Mouse (Mus musculus) limb, embryonic 12.5 days (tissue): ENCODE results near the gene Ttc28. TPM values are rescaled to one million over a fixed set of nuclear protein-coding genes. Genes with fewer than 3 reads are reported as not detected.

Experiments
- ATAC-seq: fragments of 200-750 bp; cut with Nextera tagmentation; 2 replicates; pipeline ENCODE4 v1.8.0; 2017; ENCODE audit warnings: low read depth, moderate TSS enrichment; ENCODE audit not compliant: insufficient number of reproducible peaks, insufficient read depth, low FRiP score, low TSS enrichment
- H3K27ac ChIP-seq: fragments of 300-500 bp; sonication (generic); 2 replicates; pipeline ENCODE4 v1.5.1; 2016; ENCODE audit warnings: mild to moderate bottlenecking, moderate library complexity
- H3K27me3 ChIP-seq: fragments of 300-500 bp; sonication (generic); 2 replicates; pipeline ENCODE4 v1.6.1; 2016; ENCODE audit warnings: mild to moderate bottlenecking, moderate library complexity
- H3K36me3 ChIP-seq: fragments of 300-500 bp; sonication (generic); 2 replicates; pipeline ENCODE4 v1.6.1; 2016; ENCODE audit warnings: mild to moderate bottlenecking, moderate library complexity
- H3K4me1 ChIP-seq: fragments of 300-500 bp; sonication (generic); replicated peaks from 2 replicates; pipeline ENCODE4 v1.6.1; 2016
- H3K4me2 ChIP-seq: fragments of 300-500 bp; sonication (generic); 2 replicates; pipeline ENCODE4 v1.6.1; 2016; ENCODE audit warnings: mild to moderate bottlenecking, moderate library complexity
- H3K4me3 ChIP-seq: fragments of 300-500 bp; sonication (generic); replicated peaks from 2 replicates; pipeline ENCODE4 v1.5.1; 2016; ENCODE audit warnings: mild to moderate bottlenecking
- H3K9ac ChIP-seq: fragments of 300-500 bp; sonication (generic); replicated peaks from 2 replicates; pipeline ENCODE4 v1.6.1; 2016; ENCODE audit warnings: mild to moderate bottlenecking, moderate library complexity
- H3K9me3 ChIP-seq: fragments of 300-500 bp; sonication (generic); 2 replicates; pipeline ENCODE4 v1.6.1; 2016; ENCODE audit warnings: mild to moderate bottlenecking, moderate library complexity
- WGBS: fragments of 180-500 bp; shearing (Covaris S2); methylation state at CpG from one replicate; pipeline ENCODE4 v1.1.7; 2016; 5-methylcytosine and 5-hydroxymethylcytosine counted together
- polyA plus RNA-seq: library from polyadenylated mRNA; unstranded; fragments of >200 nt; fragmentation: Nextera tagmentation; extraction: Ambion mirVana; gene quantifications from 2 replicates; pipeline ENCODE4 v1.2.1, GENCODE M21; 2016

The Ttc28 gene
- polyA plus RNA-seq, 1 experiment from 2014 or later, result 20.0 TPM

DNA sequence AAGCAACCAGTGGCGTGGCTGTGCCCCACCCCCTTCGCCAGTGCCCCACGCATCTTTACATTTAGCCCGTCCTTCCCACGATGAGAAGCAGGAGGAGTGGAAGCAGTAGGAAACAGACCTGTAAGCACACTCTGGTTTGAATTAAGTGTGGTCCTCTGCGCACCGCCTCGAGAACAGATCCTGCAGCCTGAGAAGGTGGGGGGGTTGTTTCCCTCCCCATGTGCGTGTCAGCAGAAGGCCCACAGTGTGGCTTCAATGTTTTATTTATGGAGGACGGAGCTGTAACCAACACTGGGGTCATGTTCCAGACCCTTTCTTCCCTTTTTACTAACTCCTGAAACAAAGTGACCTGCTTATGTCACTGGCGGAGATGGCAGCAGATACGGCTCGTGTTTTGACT, 258.1 kb downstream of the Ttc28 start:
- peak; percentile 38; the same call in 1 of the 2 replicates for ATAC-seq
- Histone ChIP-seq H3K9me3 (no peaks in the 10 kb centered on the region), H3K4me1 (peaks cover 56% of the 10 kb centered on the region), H3K27ac (peak overlapping the region; percentile 13; the same call in 1 of the 2 replicates), H3K27me3 (no peaks in the 10 kb centered on the region), H3K36me3 (no peaks in the 10 kb centered on the region), H3K9ac (0 out of 2 replicates have a peak overlapping the region, but pooled peaks have one; percentile 27), H3K4me2 (peak overlapping the region; percentile 42), H3K4me3 (no peak overlapping the region)
- 11% methylated on average over 13 of the region's 13 CpGs for WGBS

DNA sequence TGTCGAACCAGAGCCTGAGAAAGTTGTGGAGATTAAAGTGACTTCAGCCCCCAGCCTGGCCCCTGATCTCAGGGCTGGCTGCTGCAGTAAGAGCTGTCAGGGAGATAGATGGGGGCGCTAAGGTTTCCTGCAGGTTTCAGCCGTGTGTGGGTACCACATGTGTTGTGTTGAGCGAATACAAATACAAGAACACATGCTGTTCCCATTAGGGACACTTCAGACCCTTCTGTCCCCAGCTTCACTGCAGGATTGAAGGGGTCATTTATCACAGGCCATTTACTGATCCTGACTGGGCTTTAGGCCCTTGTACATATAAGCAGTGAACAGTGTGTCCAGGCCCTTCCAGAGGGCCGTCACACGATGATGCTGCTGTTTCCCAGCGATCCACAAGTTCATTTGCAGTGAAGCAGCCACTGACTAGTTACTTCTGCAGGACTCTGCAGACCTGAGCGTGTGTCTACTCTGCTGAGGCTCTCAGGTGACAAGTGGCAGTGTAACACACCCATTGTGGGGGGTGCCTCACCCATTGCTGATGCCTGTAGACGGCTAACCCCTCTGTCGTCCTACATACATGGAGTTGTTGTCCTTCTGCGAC, 258.7 kb downstream of the Ttc28 start:
- H3K36me3 ChIP-seq, result no peaks in the 10 kb centered on the region
- 8% methylated on average over 11 of the region's 11 CpGs for WGBS
- H3K27me3 ChIP-seq, result no peaks in the 10 kb centered on the region
- H3K27ac ChIP-seq, result peak overlapping the region; percentile 13; the same call in 1 of the 2 replicates
- no peaks in the 10 kb centered on the region for H3K9me3 ChIP-seq
- H3K4me1 ChIP-seq, result peaks cover 56% of the 10 kb centered on the region
- no peak overlapping the region for H3K4me3 ChIP-seq
- peak overlapping the region; percentile 42 for H3K4me2 ChIP-seq
- H3K9ac ChIP-seq, result no peak overlapping the region
- 0 out of 2 replicates have a peak, but pooled peaks have one; percentile 23 for ATAC-seq

DNA sequence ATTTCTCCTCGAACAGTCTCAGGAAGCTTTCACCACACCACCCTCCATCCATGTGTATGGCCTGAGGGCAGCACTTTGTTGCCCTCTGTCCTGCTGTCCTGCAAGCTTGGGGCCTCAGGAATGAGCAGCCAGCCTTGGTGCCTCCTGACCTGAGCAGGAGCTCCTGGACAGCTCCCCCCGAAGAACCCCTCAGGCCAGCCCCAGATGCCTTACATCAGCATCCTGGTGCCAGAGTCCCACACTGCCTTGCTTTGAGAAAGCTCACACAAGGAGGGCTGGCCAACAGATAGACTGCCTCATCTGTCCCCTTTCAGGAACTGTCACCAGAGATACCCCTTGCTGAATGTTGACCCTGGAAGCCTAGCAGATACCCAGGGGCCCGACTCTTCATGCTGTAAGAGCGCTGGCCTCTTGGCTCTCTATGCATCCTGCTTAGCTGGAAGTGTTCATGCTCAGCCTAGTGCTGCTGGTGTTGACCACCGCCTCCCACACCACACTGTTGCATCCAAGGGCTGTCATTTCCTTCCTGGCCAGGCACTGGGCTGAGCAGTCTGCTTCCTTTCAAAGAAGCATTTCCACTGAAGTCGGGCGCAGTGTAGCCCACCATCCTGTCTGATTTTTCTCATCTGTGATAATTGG, 259.4 kb downstream of the Ttc28 start:
- ATAC-seq, result no peak
- Histone ChIP-seq H3K9me3 (no peaks in the 10 kb centered on the region), H3K27ac (peak overlapping the region; percentile 13), H3K36me3 (no peaks in the 10 kb centered on the region), H3K4me2 (no peak overlapping the region), H3K27me3 (no peaks in the 10 kb centered on the region), H3K4me3 (no peak overlapping the region), H3K9ac (no peak overlapping the region), H3K4me1 (peaks cover 56% of the 10 kb centered on the region)
- WGBS, result 42% methylated on average over 7 of the region's 7 CpGs

DNA sequence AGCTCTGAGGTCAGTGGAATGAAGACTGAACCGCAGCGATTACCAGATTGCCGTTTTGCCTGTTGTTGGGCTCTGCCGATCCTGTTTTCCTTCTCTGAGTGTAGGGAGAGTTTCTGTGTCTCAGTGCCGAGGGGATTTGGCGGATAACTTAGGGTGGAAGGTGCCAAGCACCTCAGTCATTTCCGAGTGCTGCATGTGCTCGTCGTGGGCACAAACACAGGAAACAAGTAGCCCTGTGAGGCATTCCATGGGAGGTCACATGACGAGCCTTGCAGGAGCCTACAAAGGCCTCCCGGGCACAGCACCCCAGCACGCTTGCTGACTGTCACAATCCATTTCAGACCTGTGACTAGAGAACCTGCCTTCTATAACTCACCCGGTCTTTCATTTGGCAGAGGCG, 260.0 kb downstream of the Ttc28 start:
- WGBS, result 44% methylated on average over 14 of the region's 14 CpGs
- Histone ChIP-seq H3K27ac (peak overlapping the region; percentile 13; the same call in 1 of the 2 replicates), H3K36me3 (no peaks in the 10 kb centered on the region), H3K27me3 (no peaks in the 10 kb centered on the region), H3K4me2 (no peak overlapping the region), H3K4me1 (peaks cover 56% of the 10 kb centered on the region), H3K4me3 (no peak overlapping the region), H3K9ac (no peak overlapping the region), H3K9me3 (no peaks in the 10 kb centered on the region)
- no peak for ATAC-seq

DNA sequence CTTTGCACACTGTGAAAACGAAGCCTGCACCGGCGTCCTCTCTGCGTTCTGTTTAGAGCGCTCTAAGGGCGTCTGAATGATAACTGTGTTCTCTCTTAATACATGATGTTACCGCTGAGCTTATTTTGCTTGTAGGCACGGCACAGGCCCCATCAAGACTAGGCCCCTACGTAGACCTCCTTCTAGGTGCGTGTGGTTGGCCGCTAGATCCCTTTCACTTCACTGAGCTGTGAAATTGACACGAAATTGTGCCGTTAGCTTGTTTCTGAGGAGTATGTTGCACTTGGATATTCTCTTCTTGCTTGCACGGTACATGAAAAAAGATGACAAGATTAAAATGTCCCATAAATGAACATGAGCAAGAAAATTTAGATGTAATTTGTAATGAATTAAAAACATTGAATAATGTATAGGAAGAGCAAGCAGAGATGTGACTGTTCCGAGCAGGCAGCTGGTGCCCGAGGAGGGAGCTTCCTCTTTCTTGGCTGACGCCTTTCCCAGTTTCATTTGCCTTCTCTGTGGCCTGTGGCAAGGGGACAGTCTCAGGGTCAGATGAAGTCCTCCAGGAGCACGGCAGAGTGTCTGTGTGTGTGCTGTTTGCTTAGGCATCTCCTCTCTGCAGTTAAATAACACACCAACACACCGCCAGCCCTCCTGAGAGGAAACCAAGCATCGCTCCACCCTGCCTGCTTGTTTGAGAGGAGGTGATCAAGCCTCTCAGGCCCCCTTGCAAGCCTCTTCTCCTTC, 261.7 kb downstream of the Ttc28 start:
- WGBS, result 81% methylated on average over 20 of the region's 20 CpGs

DNA sequence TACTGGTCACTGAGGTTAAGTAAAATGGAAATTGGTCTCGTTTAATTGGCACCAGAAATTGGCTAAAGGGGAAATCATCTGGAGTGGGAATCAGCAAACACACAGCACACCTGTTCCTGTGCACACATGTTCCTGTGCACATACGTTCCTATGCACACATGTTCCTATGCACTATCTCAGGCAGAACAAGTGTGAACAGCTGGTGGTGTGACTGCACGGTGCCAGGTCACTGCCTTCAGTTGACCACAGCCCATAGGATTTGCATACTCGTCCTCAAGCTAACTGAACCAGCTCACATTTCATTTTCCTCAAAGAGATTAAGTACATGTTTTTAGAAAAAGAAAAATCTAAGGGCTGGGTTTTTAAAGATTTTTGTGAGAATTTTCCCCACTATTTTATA, 263.2 kb downstream of the Ttc28 start:
- Histone ChIP-seq H3K9ac (no peak overlapping the region), H3K27ac (no peak overlapping the region), H3K4me2 (no peak overlapping the region), H3K36me3 (no peaks in the 10 kb centered on the region), H3K27me3 (no peaks in the 10 kb centered on the region), H3K4me1 (peaks cover 40% of the 10 kb centered on the region), H3K9me3 (no peaks in the 10 kb centered on the region), H3K4me3 (no peak overlapping the region)
- WGBS, result 75% methylated on average over 4 of the region's 4 CpGs
- no peak for ATAC-seq

More for the DNA sequence above, 261.7 kb downstream of the Ttc28 start:
- Histone ChIP-seq H3K36me3 (no peaks in the 10 kb centered on the region), H3K4me1 (peaks cover 49% of the 10 kb centered on the region), H3K27me3 (no peaks in the 10 kb centered on the region), H3K9me3 (no peaks in the 10 kb centered on the region), H3K27ac (no peak overlapping the region), H3K4me3 (no peak overlapping the region), H3K9ac (no peak overlapping the region), H3K4me2 (no peak overlapping the region)
- no peak for ATAC-seq

DNA sequence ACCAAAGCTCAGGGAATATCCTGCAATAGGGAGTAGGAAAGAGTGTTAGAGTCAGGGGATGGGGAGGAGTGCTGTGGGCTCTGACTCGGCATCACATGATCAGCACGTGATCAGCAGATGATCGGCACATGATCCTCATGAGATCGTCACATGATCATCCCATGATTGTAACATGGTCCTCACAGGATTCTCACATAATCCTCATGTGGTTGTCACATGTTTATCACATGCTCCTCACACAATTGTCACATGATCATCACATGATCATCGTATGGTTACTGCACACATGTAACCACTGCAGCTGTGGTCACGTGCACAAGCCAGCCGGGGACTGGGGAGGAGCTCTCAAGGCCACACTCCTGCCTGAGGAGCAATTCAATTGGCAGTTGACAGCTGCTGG, 264.8 kb downstream of the Ttc28 start:
- Histone ChIP-seq H3K9ac (no peak overlapping the region), H3K4me3 (no peak overlapping the region), H3K36me3 (no peaks in the 10 kb centered on the region), H3K27me3 (no peaks in the 10 kb centered on the region), H3K4me1 (peaks cover 24% of the 10 kb centered on the region), H3K9me3 (no peaks in the 10 kb centered on the region), H3K4me2 (no peak overlapping the region), H3K27ac (no peak overlapping the region)
- WGBS, result 87% methylated on average over 7 of the region's 7 CpGs
- ATAC-seq, result no peak

DNA sequence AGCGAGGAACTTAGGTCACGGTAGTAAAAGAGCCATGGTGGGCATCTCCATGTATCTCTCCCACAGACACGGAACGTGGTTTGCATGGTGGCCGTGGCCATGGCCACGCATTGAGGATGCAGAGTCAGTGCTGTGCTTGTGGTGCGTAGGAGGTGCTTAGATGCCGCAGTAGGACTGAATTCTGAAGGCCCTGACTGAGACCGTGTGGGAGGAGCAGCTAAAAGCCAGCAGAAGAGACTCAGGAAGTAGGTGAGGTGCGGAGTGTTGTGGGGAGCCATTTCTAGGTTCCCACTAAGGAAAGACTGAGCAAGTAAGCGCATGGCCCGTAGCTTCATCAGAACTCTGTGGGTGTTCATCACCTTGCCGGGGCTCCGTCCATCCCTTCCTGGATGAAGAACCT, 271.0 kb downstream of the Ttc28 start:
- ATAC-seq, result no peak
- 96% methylated on average over 14 of the region's 14 CpGs for WGBS
- H3K4me1 ChIP-seq, result peaks cover 51% of the 10 kb centered on the region
- no peaks in the 10 kb centered on the region for H3K27me3 ChIP-seq
- no peaks in the 10 kb centered on the region for H3K36me3 ChIP-seq
- no peak overlapping the region for H3K4me2 ChIP-seq
- H3K9me3 ChIP-seq, result no peaks in the 10 kb centered on the region
- no peak overlapping the region for H3K9ac ChIP-seq
- H3K4me3 ChIP-seq, result no peak overlapping the region
- no peak overlapping the region for H3K27ac ChIP-seq

DNA sequence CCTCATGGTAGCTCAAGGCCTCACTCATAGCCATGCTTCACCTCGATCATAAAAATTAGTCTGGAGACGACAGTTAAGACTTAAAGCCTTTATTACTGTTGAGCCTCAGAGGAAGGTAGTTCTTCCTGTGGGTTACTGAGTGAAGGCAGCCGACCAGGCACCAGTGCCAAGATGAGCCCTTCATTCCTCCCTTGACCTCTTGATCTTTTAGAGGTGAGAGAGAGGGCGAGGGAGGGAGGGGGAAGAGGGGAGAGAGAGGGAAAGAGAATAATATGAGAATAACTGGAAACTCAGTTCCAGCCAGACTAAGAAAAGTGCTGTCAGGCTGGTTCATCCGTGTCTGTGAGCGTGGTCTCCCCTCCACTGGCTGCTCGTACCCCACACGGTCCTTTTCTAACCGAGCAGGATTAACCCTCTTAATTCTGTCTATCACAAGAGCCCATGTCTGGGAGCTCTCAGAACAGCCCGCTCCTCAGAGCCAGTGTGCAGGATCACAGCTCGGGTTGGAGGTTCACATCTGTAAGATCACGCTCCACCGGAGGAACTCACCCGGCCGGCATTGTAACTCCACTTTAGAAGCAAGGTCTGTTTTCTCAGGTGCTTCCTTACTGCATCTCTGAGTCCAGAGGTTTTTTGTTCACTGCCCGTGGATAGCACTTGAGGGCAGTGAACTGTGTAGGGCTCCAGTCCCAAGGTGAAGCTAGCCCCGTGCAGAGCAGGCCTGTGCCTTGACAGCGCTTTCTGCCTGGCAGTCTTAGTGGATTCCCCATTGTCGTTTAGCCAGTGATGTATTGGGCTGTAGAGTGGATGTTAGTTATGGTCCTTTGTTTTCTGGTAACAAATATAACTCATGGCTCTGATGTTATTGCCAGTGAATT, 272.5 kb downstream of the Ttc28 start:
- WGBS, result 23% methylated on average over 19 of the region's 19 CpGs
- no peak for ATAC-seq
- 0 out of 2 replicates have a peak overlapping the region, but pooled peaks have one; percentile 1 for H3K4me2 ChIP-seq
- H3K4me3 ChIP-seq, result no peak overlapping the region
- no peaks in the 10 kb centered on the region for H3K9me3 ChIP-seq
- no peak overlapping the region for H3K27ac ChIP-seq
- H3K4me1 ChIP-seq, result peaks cover 46% of the 10 kb centered on the region
- H3K36me3 ChIP-seq, result no peaks in the 10 kb centered on the region
- H3K9ac ChIP-seq, result 0 out of 2 replicates have a peak overlapping the region, but pooled peaks have one; percentile 28
- no peaks in the 10 kb centered on the region for H3K27me3 ChIP-seq

DNA sequence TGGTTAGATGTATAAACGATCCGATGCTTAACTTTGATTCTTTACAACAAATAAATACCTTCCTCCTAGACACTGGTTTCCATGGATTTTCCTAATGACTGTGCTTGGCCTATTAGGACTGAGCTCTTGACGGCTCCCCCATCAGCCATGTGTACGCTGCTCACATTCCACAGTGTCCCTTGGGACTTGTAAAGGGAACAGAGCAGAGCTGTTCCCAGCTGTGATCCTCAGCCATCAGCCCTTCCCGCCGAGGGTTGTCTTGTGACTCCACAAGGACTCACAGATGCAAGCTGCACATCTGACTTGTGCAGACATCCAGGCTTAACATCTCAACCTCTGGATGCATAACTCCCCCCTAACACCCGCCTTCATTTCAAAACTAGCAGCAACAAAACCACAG, 275.0 kb downstream of the Ttc28 start:
- WGBS, result 16% methylated on average over 7 of the region's 7 CpGs
- no peaks in the 10 kb centered on the region for H3K36me3 ChIP-seq
- peaks cover 57% of the 10 kb centered on the region for H3K4me1 ChIP-seq
- peak; percentile 76 for ATAC-seq
- no peak overlapping the region for H3K4me3 ChIP-seq
- H3K4me2 ChIP-seq, result peak overlapping the region; percentile 9
- no peaks in the 10 kb centered on the region for H3K9me3 ChIP-seq
- H3K9ac ChIP-seq, result no peak overlapping the region
- H3K27ac ChIP-seq, result peak overlapping the region; percentile 47
- H3K27me3 ChIP-seq, result no peaks in the 10 kb centered on the region
